Comparison of ENCODE assay signal across 10 mouse cellular contexts in genomic region chr9:58175745-58176487, GRCm38 (mm10). TPM values are rescaled to one million over a fixed set of nuclear protein-coding genes. Genes with fewer than 3 reads are reported as not detected.
DNase-seq lines count a peak whose midpoint lies in the region; ATAC-seq and TF ChIP-seq lines count a peak whose summit lies in the region.
"Had no signal": no experiment of that assay in that cellular context is flagged by ENCODE, and none has a peak within 500 bp of the region (broad histone marks: within the 10 kb centered on the region; RNA-seq: fewer than 3 reads in every experiment).

No protein-coding gene starts in this region.

- no peaks in the 10 kb centered on the region for H3K9me3 ChIP-seq in forebrain, postnatal 0 days (ENCODE audit: low read length)
- H3K9me3 ChIP-seq in stomach, embryonic 16.5 days (replicated peaks; ENCODE audit: control insufficient read depth, low read length): no peaks in the 10 kb centered on the region

- no peaks in the 10 kb centered on the region for H3K36me3 ChIP-seq in forebrain, postnatal 0 days (ENCODE audit: insufficient read depth)
- no peaks in the 10 kb centered on the region for H3K36me3 ChIP-seq in stomach, embryonic 16.5 days (ENCODE audit: control insufficient read depth, insufficient read depth, low read length)

- 37% methylated on average over 5 of the region's 5 CpGs for WGBS in forebrain, postnatal 0 days
- 27% methylated on average over 5 of the region's 5 CpGs for WGBS in stomach, embryonic 16.5 days

- ATAC-seq in forebrain, postnatal 0 days: peak; percentile 88
- ATAC-seq in stomach, embryonic 16.5 days (ENCODE audit: insufficient read depth, low FRiP score): peak; percentile 47; the same call in 1 of the 2 replicates
- ATAC-seq in CD4-positive, CD25-positive, alpha-beta regulatory T cell, adult 4 months: no peak

- intact Hi-C loops in left cerebral cortex, adult 2 months (cut with DNase I): loop anchor here (1.0 to 2.0 kb wide), 4 partner anchors 21 to 110 kb away; no protein-coding TSS in a partner anchor
- intact Hi-C loops in left cerebral cortex, postnatal 4 days (cut with DNase I): no loop called here

- TF ChIP-seq CTCF in left cerebral cortex, adult 2 months (IDR thresholded peaks at IDR 0.05): no peak
- no peak for TF ChIP-seq CTCF in forebrain, postnatal 0 days (IDR thresholded peaks at IDR 0.05; ENCODE audit: low read depth)

- no peak overlapping the region for H3K4me2 ChIP-seq in forebrain, postnatal 0 days (ENCODE audit: low read depth)
- H3K4me2 ChIP-seq in stomach, embryonic 16.5 days (ENCODE audit: low read depth, low read length): no peak overlapping the region

- H3K27ac ChIP-seq in left cerebral cortex, adult 2 months: peak overlapping the region; percentile 93
- peak overlapping the region; percentile 73 for H3K27ac ChIP-seq in forebrain, postnatal 0 days (ENCODE audit: low read depth, low read length)
- peak overlapping the region; percentile 47; the same call in 1 of the 2 replicates for H3K27ac ChIP-seq in stomach, embryonic 16.5 days (ENCODE audit: low read length)

- no peaks in the 10 kb centered on the region for H3K27me3 ChIP-seq in forebrain, postnatal 0 days (ENCODE audit: insufficient read depth, low read length)
- no peaks in the 10 kb centered on the region for H3K27me3 ChIP-seq in stomach, embryonic 16.5 days (ENCODE audit: control insufficient read depth, insufficient read depth, low read length)

- DNase-seq in embryo, embryonic 11 days: peak; percentile 56
- no peak for DNase-seq in embryo, embryonic 9.5 days (ENCODE audit: extremely low spot score)
- peak in 1 of 2 experiments; percentile 44 for DNase-seq in left cerebral cortex, adult 2 months (ENCODE audit: extremely low spot score in 1 of 2, low spot score in 2 of 2)
- no peak for DNase-seq in left cerebral cortex, postnatal 4 days
- peak; percentile 79 for DNase-seq in forebrain, postnatal 0 days
- no peak for DNase-seq in heart, adult 8-10 months (ENCODE audit: low spot score)
- DNase-seq: spleen, adult 18-20 months had no signal

- H3K9ac ChIP-seq in forebrain, postnatal 0 days: 0 out of 2 replicates have a peak overlapping the region, but pooled peaks have one; percentile 18
- no peak overlapping the region for H3K9ac ChIP-seq in stomach, embryonic 16.5 days (ENCODE audit: low read length)

- H3K4me3 ChIP-seq in left cerebral cortex, adult 2 months: no peak overlapping the region
- no peak overlapping the region for H3K4me3 ChIP-seq in forebrain, postnatal 0 days (ENCODE audit: low read depth, low read length)
- H3K4me3 ChIP-seq in stomach, embryonic 16.5 days (replicated peaks; ENCODE audit: low read length): no peak overlapping the region

- peaks cover 13% of the 10 kb centered on the region; the same call in 1 of the 2 replicates for H3K4me1 ChIP-seq in forebrain, postnatal 0 days (ENCODE audit: insufficient read depth)
- no peaks in the 10 kb centered on the region for H3K4me1 ChIP-seq in stomach, embryonic 16.5 days (ENCODE audit: control insufficient read depth, insufficient read depth, low read length)

RNA-seq across cellular contexts. Expression of gene Islr, which starts 28.2 kb away (rescaled TPM):
- 10 to 100 TPM; 11.0 to 15.2 TPM for total RNA-seq in left cerebral cortex, adult 2 months (2021)
- 10 to 100 TPM; 18.6 to 19.3 TPM for total RNA-seq in left cerebral cortex, postnatal 4 days (2021)
- total RNA-seq in forebrain, postnatal 0 days (2014; rRNA removed): 31.0 and 45.8 TPM in 2 replicates
- polyA plus RNA-seq in forebrain, postnatal 0 days (2015; fragmentation: Nextera tagmentation; extraction: Ambion mirVana): 27.4 and 32.2 TPM in 2 replicates
- 120 and 128 TPM in 2 replicates for polyA plus RNA-seq in stomach, embryonic 16.5 days (2015; fragmentation: Nextera tagmentation; extraction: Ambion mirVana)
- 1 to 10 TPM in 1 of 2 experiments, under 1 TPM in 1; 0.77 to 1.2 TPM for polyA plus RNA-seq in CD4-positive, CD25-positive, alpha-beta regulatory T cell, adult 4 months (2017; shearing (Covaris generic))
- total RNA-seq in heart, adult 8-10 months (2022): 10 to 100 TPM; 18.0 to 21.1 (median 19.4) TPM

RNA-seq across cellular contexts. Expression of gene Islr2, which starts 28.2 kb away (rescaled TPM):
- total RNA-seq in left cerebral cortex, adult 2 months (2021): 10 to 100 TPM; 72.1 to 74.0 TPM
- 100 to 1,000 TPM; 328 to 363 TPM for total RNA-seq in left cerebral cortex, postnatal 4 days (2021)
- total RNA-seq in forebrain, postnatal 0 days (2014; rRNA removed): 612 and 779 TPM in 2 replicates
- polyA plus RNA-seq in forebrain, postnatal 0 days (2015; fragmentation: Nextera tagmentation; extraction: Ambion mirVana): 54.0 and 58.3 TPM in 2 replicates
- 1.3 TPM in 2 replicates for polyA plus RNA-seq in stomach, embryonic 16.5 days (2015; fragmentation: Nextera tagmentation; extraction: Ambion mirVana)
- not detected for polyA plus RNA-seq in CD4-positive, CD25-positive, alpha-beta regulatory T cell, adult 4 months (2017; shearing (Covaris generic))
- total RNA-seq in heart, adult 8-10 months (2022): 1 to 10 TPM in 1 of 4 experiments, under 1 TPM in 3; 0.53 to 2.5 (median 0.73) TPM

RNA-seq across cellular contexts. Expression of gene Ccdc33, which starts 57.3 kb away (rescaled TPM):
- total RNA-seq in left cerebral cortex, adult 2 months (2021): 1 to 10 TPM in 1 of 2 experiments, under 1 TPM in 1; 0.86 to 1.3 TPM
- under 1 TPM; 0.62 to 0.66 TPM for total RNA-seq in left cerebral cortex, postnatal 4 days (2021)
- 0.38 and 3.0 TPM in 2 replicates for total RNA-seq in forebrain, postnatal 0 days (2014; rRNA removed)
- polyA plus RNA-seq in forebrain, postnatal 0 days (2015; fragmentation: Nextera tagmentation; extraction: Ambion mirVana): 1.1 and 1.5 TPM in 2 replicates
- polyA plus RNA-seq in stomach, embryonic 16.5 days (2015; fragmentation: Nextera tagmentation; extraction: Ambion mirVana): not detected in 2 replicates
- not detected for polyA plus RNA-seq in CD4-positive, CD25-positive, alpha-beta regulatory T cell, adult 4 months (2017; shearing (Covaris generic))
- total RNA-seq in heart, adult 8-10 months (2022): under 1 TPM in 3 of 4 experiments, not detected in 1; 0.26 to 0.44 (median 0.30) TPM
- polyA plus RNA-seq: heart, postnatal 0 days had no signal

Comparison
In these comparisons a context has a peak if more than half of its experiments do, and no peak if none do; other contexts are left out.
1. DNase-seq: peak in embryo, embryonic 11 days (single experiment) and forebrain, postnatal 0 days (single experiment); none in embryo, embryonic 9.5 days (single experiment), left cerebral cortex, postnatal 4 days (single experiment) and heart, adult 8-10 months (single experiment).
2. RNA of gene Islr2, which starts 28.2 kb away (total RNA-seq): 612 to 779 TPM in forebrain, postnatal 0 days, 328 to 363 TPM in left cerebral cortex, postnatal 4 days and 72.1 to 74.0 TPM in left cerebral cortex, adult 2 months; 0.53 to 2.5 TPM in heart, adult 8-10 months; every median in the first group is over 10 times any median in the second.
3. Peak in every context shown above with its lines, with median percentiles within 50 percentile points of each other: H3K27ac ChIP-seq.